Mouse (Mus musculus) heart, postnatal 10 days (tissue): ENCODE results near the gene Gm10352. TPM values are rescaled to one million over a fixed set of nuclear protein-coding genes. Genes with fewer than 3 reads are reported as not detected.
"Not testable (repeated sequence)": the region's sequence is repeated elsewhere in the genome, so short reads cannot be mapped to it uniquely, and the experiment has no call there.

Source experiments
- DNase-seq, 2 experiments: peaks; one replicate each; pipeline ENCODE4 v3.0.0; 2021
- intact Hi-C: fragments of 180-260 bp; cut with DNase I; formaldehyde crosslinking; loops from one replicate; pipeline ENCODE4 v1.15.1; 2025
- total RNA-seq, 2 experiments: library from RNA; stranded (reverse); gene quantifications; 2 replicates each; pipeline ENCODE4 v1.2.3; 2021

Gm10352 gene
- total RNA-seq = not detected

- intact Hi-C loops, DNase-seq: not testable (repeated sequence)
These were observed at the start of gene Gm10352 for GRCm38 (mm10) chrY:2900689-2901088. Gm10352 (plus strand) TSS chrY:2900989.

GRCm38 (mm10) chrY:2932282-2932681 is 31.5 kb downstream of the Gm10352 start, which contains the start of gene Gm29289:
Gm29289 (plus strand) TSS chrY:2932582.
- intact Hi-C loops, DNase-seq: not testable (repeated sequence)

Other genes with a start within 250 kb of the Gm10352 start
- gene Sry, start 237.3 kb upstream of the Gm10352 start, total RNA-seq = not detected
- not detected for gene H2al2b, start 180.3 kb upstream of the Gm10352 start, total RNA-seq
- gene Gm4064, start 104.8 kb upstream of the Gm10352 start, total RNA-seq = not detected
- not detected for gene Rbmy, start 70.3 kb upstream of the Gm10352 start, total RNA-seq
- not detected for gene Gm10256, start 70.3 kb upstream of the Gm10352 start, total RNA-seq
- not detected for gene Gm29289, start 31.6 kb downstream of the Gm10352 start, total RNA-seq